Mouse (Mus musculus) gastrocnemius, postnatal 25 days (tissue): Measurements from ENCODE around the gene Bicra. TPM values are rescaled to one million over a fixed set of nuclear protein-coding genes. Genes with fewer than 3 reads are reported as not detected.

Experiments
- DNase-seq: peaks from one replicate; pipeline ENCODE4 v3.0.0; 2022
- total RNA-seq, 2 experiments: library from RNA; stranded (reverse); gene quantifications; 1 replicate in 1 of 2; 2 replicates in 1 of 2; pipeline ENCODE4 v1.2.3; 2021

The Bicra gene
- total RNA-seq, 2 experiments from 2014 or later, result 5.1 to 6.1 TPM

DNA sequence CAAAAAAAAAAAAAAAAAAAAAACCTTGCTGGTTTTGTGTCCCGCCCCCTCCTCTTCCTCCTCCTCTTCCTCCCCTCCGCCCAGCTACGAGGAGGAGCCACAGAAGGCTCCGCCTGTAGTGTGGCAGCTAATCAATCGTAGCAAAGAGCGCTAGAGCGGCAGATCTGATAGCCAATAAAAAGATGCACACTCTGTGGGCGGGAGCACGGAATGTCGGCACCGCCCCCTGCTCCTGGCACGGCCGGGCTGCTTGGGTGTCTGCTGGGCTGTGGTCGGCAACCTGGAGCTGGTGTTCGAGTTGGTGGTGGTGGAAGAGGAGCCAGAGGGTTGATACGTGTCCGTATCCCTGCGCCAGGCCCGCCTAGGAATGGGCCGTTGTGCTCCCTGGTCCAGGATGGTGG is 443 bp upstream of the Bicra start:
- DNase-seq, result peak; percentile 96

GRCm38 (mm10) chr7:16046481-16047337 is 1.0 kb downstream of the Bicra start:
- peak; percentile 84 for DNase-seq

DNA sequence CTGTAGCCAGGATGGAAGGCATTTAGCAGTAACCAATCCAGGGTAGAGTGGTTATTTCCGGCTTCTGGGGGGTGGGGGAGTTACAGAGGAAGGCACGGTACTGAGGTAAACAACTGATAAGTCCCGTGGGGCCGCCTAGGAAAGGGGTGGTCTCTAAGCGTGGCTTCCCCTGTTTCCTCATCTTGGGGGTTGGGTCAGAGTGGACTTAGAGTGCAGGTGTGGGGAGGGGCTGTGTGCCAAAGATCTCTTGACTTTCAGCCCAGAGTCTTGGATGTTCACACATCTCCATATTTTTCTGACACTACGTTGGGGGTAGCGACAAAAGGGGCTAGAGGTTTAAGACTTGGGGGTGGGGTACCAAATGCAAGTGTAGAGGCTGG is 1.6 kb downstream of the Bicra start:
- peak; percentile 71 for DNase-seq

DNA sequence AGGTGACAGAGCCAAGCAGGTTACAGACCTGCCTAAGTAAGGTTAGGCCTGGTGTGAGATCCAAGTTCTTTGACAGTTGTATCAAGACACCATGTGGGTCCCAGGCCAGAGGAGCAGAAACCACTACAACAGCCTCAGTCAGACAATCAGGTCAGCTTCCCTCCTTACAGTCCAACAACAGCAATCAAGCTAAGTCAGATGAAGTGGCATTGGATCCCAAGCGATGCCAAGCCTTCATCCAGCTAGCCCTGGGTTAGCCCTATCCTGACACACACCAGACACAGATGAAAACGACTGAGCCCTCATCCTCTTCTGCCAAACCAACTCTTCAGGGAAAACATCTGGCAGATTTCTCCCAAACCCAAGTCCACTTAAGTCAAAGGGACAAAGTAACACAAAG is 2.2 kb downstream of the Bicra start:
- DNase-seq, result no peak

DNA sequence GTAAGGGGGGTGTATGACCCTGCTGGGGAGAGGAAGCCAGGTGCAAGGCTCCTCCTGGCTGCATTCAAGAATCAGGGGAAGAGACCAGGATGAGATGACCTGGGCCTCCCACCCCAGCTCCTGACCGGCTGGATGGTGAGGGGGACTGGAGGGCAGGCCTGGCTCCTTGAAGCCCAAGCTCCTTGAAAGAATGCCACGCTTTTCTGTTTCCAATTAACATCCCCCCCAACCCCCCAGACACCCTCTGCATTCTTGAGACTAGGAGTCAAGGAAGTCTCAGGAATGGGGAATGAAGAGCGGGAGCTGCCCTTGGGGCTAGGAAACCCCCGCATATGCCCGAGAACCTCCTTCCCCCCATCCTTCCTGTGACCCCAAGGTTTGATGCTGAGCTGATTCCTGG is 3.2 kb downstream of the Bicra start:
- no peak for DNase-seq

GRCm38 (mm10) chr7:16043861-16044435 is 3.8 kb downstream of the Bicra start:
- no peak for DNase-seq

- peak; percentile 32 for DNase-seq
Observed at GRCm38 (mm10) chr7:16042850-16043775, 4.6 kb downstream of the Bicra start.

DNA sequence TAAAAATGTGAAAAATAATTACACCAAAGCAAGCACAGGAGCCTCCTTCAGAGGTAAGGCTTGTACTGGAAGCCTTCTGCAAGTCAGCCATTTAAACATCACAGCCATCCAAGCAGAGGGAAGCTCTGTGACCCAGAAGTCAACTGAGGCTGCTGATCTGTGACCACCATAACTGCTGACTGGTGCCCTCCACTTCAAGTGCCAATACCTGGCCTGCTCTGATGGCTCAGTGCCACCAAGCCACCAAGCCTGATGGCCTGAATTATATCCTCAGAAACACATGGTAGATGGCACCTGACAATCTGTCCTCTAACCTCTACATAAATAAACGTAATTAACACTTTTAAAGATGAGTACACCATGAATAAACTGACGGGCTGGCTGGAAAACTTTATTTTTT is 6.5 kb downstream of the Bicra start:
- DNase-seq, result no peak

DNA sequence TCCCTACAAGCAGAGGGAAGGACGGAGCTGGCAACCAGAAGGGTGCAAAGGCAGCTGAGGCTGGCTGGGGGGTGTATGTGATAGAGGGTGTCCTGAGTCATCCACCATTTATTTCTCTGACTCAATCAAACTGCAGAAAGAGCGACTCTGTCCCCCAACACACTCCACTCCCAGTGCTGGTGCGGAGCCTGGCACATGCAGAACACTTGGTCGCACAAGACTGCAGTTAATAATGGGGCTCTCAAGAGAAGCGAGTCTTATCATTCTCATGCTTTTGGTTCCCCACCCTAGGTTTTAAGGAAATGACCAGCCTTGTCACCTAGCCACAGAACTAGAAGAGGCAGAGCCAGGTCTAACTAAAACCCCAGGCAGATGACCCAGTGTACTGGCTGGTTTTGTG is 8.4 kb downstream of the Bicra start:
- DNase-seq, result no peak

- no peak for DNase-seq
Observed at GRCm38 (mm10) chr7:16036972-16037371, 10.7 kb downstream of the Bicra start.

- no peak for DNase-seq
Observed at GRCm38 (mm10) chr7:16033580-16034461, 13.9 kb downstream of the Bicra start.

DNA sequence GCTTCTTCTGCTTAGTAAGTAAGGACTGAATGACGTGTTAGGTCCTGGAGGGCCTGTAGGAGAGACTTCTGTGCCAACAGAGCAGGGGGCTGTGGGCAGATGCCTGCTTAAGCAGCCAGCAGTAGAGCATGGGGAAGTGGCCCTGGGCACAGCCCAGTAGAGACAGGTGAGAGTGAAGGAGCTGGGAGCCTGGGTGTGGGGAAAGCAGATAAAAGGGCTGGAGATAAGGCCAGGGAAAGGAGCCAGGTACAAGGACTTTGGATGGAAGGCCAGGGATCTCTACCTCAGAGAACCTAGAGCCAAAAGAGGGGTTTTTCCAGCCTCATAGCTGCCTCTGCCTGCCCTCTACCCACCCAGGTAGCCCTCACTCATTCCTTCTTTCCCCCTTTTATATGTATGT is 14.7 kb downstream of the Bicra start:
- DNase-seq, result no peak

DNA sequence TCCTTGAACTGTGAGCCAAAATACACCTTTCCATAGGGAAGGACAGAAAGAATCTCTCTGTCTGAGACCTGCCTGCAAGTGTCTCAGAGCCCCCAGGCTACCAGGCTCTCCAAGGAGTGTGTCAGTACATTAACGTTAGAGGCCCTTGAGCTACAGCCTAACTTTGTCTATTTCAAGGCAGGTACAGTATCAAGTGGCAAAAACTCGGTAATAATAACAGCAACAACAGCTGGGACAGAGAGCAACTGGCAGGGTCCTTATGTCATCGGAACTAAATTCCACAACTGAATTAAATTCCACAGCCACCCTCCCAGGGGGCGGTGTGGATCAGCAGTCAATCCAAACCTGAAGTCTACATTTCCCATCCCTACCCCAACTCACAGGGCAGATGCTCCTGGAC is 16.6 kb downstream of the Bicra start:
- DNase-seq, result no peak

DNA sequence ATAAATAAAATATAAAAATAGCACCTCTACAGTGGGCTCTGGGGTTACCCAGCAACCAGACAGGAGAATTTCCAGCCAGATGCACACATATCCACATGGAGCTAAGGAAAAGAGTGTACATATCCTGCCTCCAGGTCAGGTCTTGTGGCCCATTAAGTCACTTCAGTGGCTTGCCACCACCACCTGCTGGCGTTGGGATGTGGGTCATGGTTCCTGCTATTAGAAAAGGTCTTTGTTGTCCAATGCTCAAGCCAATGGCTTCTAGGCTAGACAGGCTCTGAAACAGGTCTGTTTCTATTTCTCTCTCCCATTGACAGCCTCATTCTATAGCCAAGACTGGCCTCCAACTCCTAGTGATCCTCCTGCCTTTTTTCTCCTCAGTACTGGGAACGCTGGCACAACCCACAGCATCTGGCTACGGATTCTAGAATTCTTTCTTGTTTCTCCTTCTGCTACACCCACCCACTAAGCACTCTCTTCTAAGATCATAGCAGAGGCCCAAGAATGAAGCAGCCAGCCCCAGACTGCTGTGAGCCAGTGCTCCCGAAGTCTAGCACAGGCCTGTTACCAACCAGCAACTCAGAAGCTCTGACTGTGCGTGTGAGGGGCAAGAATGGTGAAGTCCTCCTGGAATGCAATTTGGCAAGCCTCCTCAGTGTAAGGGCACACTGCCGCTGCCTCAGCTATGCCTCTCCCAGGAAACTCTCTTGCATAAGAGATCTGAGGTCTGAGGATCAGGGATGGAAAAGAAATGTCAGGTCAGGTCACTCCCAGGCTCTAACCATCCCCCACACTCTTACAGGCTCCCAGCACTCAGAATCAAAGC is 19.4 kb downstream of the Bicra start:
- DNase-seq, result peak; percentile 78

DNA sequence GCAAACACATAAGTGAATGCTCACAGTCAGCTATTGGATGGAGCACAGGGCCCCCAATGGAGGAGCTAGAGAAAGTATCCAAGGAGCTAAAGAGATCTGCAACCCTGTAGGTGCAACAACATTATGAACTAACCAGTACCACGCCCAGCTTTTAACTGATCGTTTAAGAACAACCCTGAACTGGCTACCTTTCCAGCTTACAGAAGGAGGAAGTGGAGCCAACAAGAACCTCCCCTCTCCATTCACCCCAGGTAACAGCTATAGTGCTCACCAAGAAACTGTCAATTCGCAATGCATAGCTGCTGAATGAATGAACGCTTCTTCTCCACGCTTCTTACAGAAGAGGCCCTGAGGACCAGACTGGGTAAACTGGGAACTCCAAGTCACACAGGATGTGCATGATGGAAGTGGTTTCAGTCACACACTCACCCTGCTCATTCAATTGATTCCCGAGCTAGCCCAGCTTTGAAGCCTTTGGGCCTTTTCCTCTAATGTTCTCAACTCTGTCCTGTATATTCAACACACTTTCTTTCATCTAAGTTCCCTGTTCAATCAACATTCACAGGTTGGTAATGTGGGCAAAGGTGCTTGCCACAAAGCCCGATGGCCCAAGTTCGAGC is 23.0 kb downstream of the Bicra start:
- DNase-seq, result no peak

GRCm38 (mm10) chr7:16019256-16020094 is 28.2 kb downstream of the Bicra start:
- no peak for DNase-seq

DNA sequence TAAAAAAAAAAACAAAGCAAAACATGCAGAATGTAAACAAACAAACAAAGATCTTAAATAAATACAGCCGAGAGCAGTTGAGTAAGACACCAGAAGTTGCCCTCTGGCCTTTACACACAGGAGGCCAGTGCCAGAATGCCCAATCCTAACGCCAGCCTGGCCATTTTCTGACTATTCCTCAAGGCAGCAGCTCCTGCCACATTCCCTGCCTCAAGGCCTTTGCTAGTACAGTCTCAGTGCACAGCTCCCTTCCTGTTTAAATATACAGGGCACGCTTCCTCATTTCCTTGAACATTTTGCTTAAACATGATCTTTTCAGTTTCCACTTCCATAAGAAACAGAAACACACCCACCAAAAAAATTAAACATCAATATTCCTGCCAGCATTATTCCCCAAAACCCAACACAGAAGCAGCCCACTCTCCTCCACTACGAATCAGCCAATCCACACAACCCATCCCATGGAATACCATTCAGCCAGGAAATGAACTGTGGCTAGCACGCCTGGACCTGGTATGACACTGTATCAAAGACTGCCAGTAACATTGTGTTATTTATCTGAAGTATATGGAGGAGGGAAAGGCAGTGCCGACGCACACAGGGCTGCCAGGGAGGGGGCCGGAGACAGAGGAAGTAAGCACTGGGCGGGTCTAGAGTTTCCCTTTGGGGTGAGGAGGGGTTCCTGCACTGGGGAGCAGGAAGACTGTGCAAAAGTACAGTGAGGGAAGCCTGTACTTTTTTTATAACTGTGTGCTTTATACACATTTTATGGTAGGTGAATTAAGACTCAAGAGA is 29.5 kb downstream of the Bicra start:
- DNase-seq, result peak; percentile 41

- no peak for DNase-seq
Observed at GRCm38 (mm10) chr7:16015384-16015783, 32.3 kb downstream of the Bicra start.
